22 mouse cellular contexts compared by ENCODE assay signal in the genomic region with DNA sequence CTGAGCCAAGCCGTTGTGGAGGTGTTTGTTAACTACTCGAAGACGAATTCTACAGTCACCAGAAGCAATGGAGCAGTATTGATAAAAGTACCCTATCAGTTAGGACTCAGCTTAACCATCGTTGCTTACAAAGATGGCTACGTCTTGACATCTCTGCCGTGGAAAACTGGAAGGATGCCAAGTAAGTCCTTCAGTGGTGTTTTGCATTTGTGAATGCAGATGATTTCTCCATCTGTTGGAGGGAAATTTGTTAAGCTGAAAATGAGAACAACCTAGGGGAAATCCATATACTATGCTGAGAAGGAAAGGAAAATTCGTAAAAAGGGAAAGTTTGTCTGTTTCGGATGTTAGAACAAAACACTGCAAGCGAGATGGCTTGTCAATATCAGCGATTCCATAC. TPM values are rescaled to one million over a fixed set of nuclear protein-coding genes. Genes with fewer than 3 reads are reported as not detected.
DNase-seq lines count a peak whose midpoint lies in the region; ATAC-seq and TF ChIP-seq lines count a peak whose summit lies in the region.
"Had no signal": no experiment of that assay in that cellular context is flagged by ENCODE, and none has a peak within 500 bp of the region (broad histone marks: within the 10 kb centered on the region; RNA-seq: fewer than 3 reads in every experiment).

No protein-coding gene starts in this region.

- H3K9ac ChIP-seq in forebrain, embryonic 14.5 days (ENCODE audit: low read length), result no peak overlapping the region
- H3K9ac ChIP-seq in forebrain, embryonic 12.5 days, result no peak overlapping the region
- no peak overlapping the region for H3K9ac ChIP-seq in CH12.LX (ENCODE audit: insufficient read depth, low read depth)
- H3K9ac ChIP-seq: hindbrain, embryonic 12.5 days; hindbrain, embryonic 15.5 days had no signal

- TF ChIP-seq POLR2A in CH12.LX (IDR thresholded peaks at IDR 0.05; ENCODE audit: low read depth, low read length), result no peak
- no peak for TF ChIP-seq POLR2A in brain, embryonic 14.5 days (IDR thresholded peaks at IDR 0.05; ENCODE audit: borderline replicate concordance, extremely low read depth, insufficient read depth, insufficient read length, poor library complexity, severe bottlenecking)
- TF ChIP-seq POLR2A in olfactory bulb, adult 2 months (IDR thresholded peaks at IDR 0.05; ENCODE audit: insufficient read depth, low read depth, low read length), result no peak

- no peaks in the 10 kb centered on the region for H3K79me2 ChIP-seq in CH12.LX (replicated peaks; ENCODE audit: control insufficient read depth, extremely low read depth, insufficient read depth, poor library complexity, severe bottlenecking)

- H3K27ac ChIP-seq in forebrain, embryonic 14.5 days (ENCODE audit: low read depth, low read length), result no peak overlapping the region
- H3K27ac ChIP-seq in forebrain, embryonic 12.5 days, result no peak overlapping the region
- H3K27ac ChIP-seq in CH12.LX (ENCODE audit: insufficient read depth, low read depth), result no peak overlapping the region
- peak overlapping the region; percentile 56; the same call in 1 of the 2 replicates for H3K27ac ChIP-seq in olfactory bulb, adult 2 months (ENCODE audit: insufficient read depth, low read depth, low read length)
- H3K27ac ChIP-seq: gastrocnemius, adult 2 months; hindbrain, embryonic 12.5 days; hindbrain, embryonic 15.5 days had no signal

- in situ Hi-C loops in CH12.LX (cut with MboI; ENCODE audit: low pct_ligation_motif_present, low pct_unique_long_range_greater_than_20kb, low sequenced_read_pairs), result no loop called here

- no peaks in the 10 kb centered on the region for H3K27me3 ChIP-seq in forebrain, embryonic 14.5 days (replicated peaks; ENCODE audit: control insufficient read depth, insufficient read depth, low read length)
- H3K27me3 ChIP-seq in forebrain, embryonic 12.5 days, result no peaks in the 10 kb centered on the region
- H3K27me3 ChIP-seq in CH12.LX (replicated peaks), result no peaks in the 10 kb centered on the region
- H3K27me3 ChIP-seq: hindbrain, embryonic 12.5 days; hindbrain, embryonic 15.5 days had no signal

- no peaks in the 10 kb centered on the region for H3K9me3 ChIP-seq in forebrain, embryonic 14.5 days (replicated peaks; ENCODE audit: control insufficient read depth, low read length)
- H3K9me3 ChIP-seq in forebrain, embryonic 12.5 days, result no peaks in the 10 kb centered on the region
- no peaks in the 10 kb centered on the region for H3K9me3 ChIP-seq in CH12.LX (replicated peaks; ENCODE audit: low read length)
- H3K9me3 ChIP-seq: hindbrain, embryonic 12.5 days; hindbrain, embryonic 15.5 days had no signal

- no peaks in the 10 kb centered on the region for H3K4me1 ChIP-seq in forebrain, embryonic 14.5 days (ENCODE audit: control insufficient read depth, insufficient read depth, low read length)
- H3K4me1 ChIP-seq in forebrain, embryonic 12.5 days, result no peaks in the 10 kb centered on the region
- peaks cover 11 to 38% of the 10 kb centered on the region in 2 experiments; a peak in 3 of 4 replicates for H3K4me1 ChIP-seq in CH12.LX (ENCODE audit: control insufficient read depth in 1 of 2, insufficient read depth in 2 of 2)
- H3K4me1 ChIP-seq in olfactory bulb, adult 2 months (ENCODE audit: control insufficient read depth, insufficient read depth, low read length), result peaks cover 3% of the 10 kb centered on the region; the same call in 1 of the 2 replicates
- H3K4me1 ChIP-seq: hindbrain, embryonic 12.5 days; hindbrain, embryonic 15.5 days had no signal

- peak; percentile 58 for DNase-seq in forebrain, embryonic 14.5 days (ENCODE audit: low spot score)
- peak; percentile 21 for DNase-seq in CH12.LX (ENCODE audit: extremely low read depth)
- DNase-seq in brain, embryonic 14.5 days (ENCODE audit: low read depth), result peak; percentile 62
- no peak for DNase-seq in embryo, embryonic 10 days (ENCODE audit: low spot score)
- no peak for DNase-seq in kidney, adult 8-10 months
- DNase-seq: adrenal gland, adult 2 months; adrenal gland, postnatal 14 days; B cell, adult 2 months; cerebellum, adult 2 months; cerebellum, adult 9-11 months; cerebellum, postnatal 36 days; gastrocnemius, adult 2 months; gastrocnemius, postnatal 14 days; heart, adult 11 months; kidney, adult 2 months had no signal

- ATAC-seq in forebrain, embryonic 14.5 days, result peak; percentile 42; the same call in 1 of the 2 replicates
- ATAC-seq in forebrain, embryonic 12.5 days (ENCODE audit: low FRiP score), result no peak
- ATAC-seq: intestine, postnatal 0 days had no signal

- no peak for TF ChIP-seq RAD21 in CH12.LX (IDR thresholded peaks at IDR 0.05; ENCODE audit: low read depth, low read length)

- WGBS in forebrain, embryonic 14.5 days, result 82% methylated on average over 10 of the region's 10 CpGs
- 88% methylated on average over 10 of the region's 10 CpGs for WGBS in forebrain, embryonic 12.5 days
- 51% methylated on average over 10 of the region's 10 CpGs for WGBS in olfactory bulb, adult 2 months

- no peak overlapping the region for H3K4me3 ChIP-seq in forebrain, embryonic 14.5 days (ENCODE audit: low read depth, low read length)
- H3K4me3 ChIP-seq in forebrain, embryonic 12.5 days (replicated peaks), result no peak overlapping the region
- no peak overlapping the region for H3K4me3 ChIP-seq in CH12.LX (replicated peaks in 1 of 3; ENCODE audit: low read depth in 2 of 3, low read length in 2 of 3, poor library complexity in 1 of 3)
- no peak overlapping the region for H3K4me3 ChIP-seq in olfactory bulb, adult 2 months (ENCODE audit: insufficient read depth, low read depth, low read length)
- H3K4me3 ChIP-seq: gastrocnemius, adult 2 months; hindbrain, embryonic 12.5 days; hindbrain, embryonic 15.5 days had no signal

- TF ChIP-seq CTCF in CH12.LX (conservative IDR thresholded peaks at IDR 0.05 in 1 of 2, IDR thresholded peaks at IDR 0.05 in 1 of 2; ENCODE audit: low read depth in 2 of 2, low read length in 2 of 2), result no peak
- TF ChIP-seq CTCF in brain, embryonic 14.5 days (IDR thresholded peaks at IDR 0.05; ENCODE audit: borderline replicate concordance, extremely low read depth, insufficient read depth, insufficient read length), result no peak
- TF ChIP-seq CTCF in olfactory bulb, adult 2 months (IDR thresholded peaks at IDR 0.05; ENCODE audit: insufficient read depth, low read depth, low read length), result no peak

- TF ChIP-seq EP300 in CH12.LX (IDR thresholded peaks at IDR 0.05; ENCODE audit: low read length), result peak; percentile 49; the same call in 1 of the 2 replicates

- dilution Hi-C loops in CH12.LX (cut with MboI; ENCODE audit: extremely low pct_ligation_motif_present, extremely low pct_unique_long_range_greater_than_20kb, low sequenced_read_pairs), result no loop called here

- H3K4me2 ChIP-seq in forebrain, embryonic 14.5 days (ENCODE audit: low read length), result no peak overlapping the region
- H3K4me2 ChIP-seq in forebrain, embryonic 12.5 days, result no peak overlapping the region
- H3K4me2 ChIP-seq in CH12.LX (ENCODE audit: insufficient read depth, low read depth, poor library complexity, severe bottlenecking), result peak overlapping the region; percentile 29; the same call in 1 of the 2 replicates
- H3K4me2 ChIP-seq: heart, embryonic 11.5 days; hindbrain, embryonic 12.5 days; hindbrain, embryonic 15.5 days had no signal

- H3K36me3 ChIP-seq in forebrain, embryonic 14.5 days (ENCODE audit: control insufficient read depth, insufficient read depth, low read length), result 0 out of 2 replicates have a peak, but pooled peaks cover 4% of the 10 kb centered on the region
- peaks cover 20% of the 10 kb centered on the region for H3K36me3 ChIP-seq in forebrain, embryonic 12.5 days (replicated peaks)
- H3K36me3 ChIP-seq in CH12.LX (replicated peaks in 1 of 2; ENCODE audit: control insufficient read depth in 1 of 2, insufficient read depth in 1 of 2, low read length in 1 of 2), result no peaks in the 10 kb centered on the region

TF ChIP-seq in CH12.LX, 34 proteins besides CTCF, POLR2A, EP300 and RAD21 (continues in another document):
- TF ChIP-seq USF1 (IDR thresholded peaks at IDR 0.05; ENCODE audit: low read depth, low read length) (no peak), E2F4 (IDR thresholded peaks at IDR 0.05; ENCODE audit: insufficient replicate concordance, low read depth, low read length) (no peak), POLR2AphosphoS2 (IDR thresholded peaks at IDR 0.05; ENCODE audit: low read depth, low read length) (no peak), ZMIZ1 (IDR thresholded peaks at IDR 0.05; ENCODE audit: low read depth, low read length) (no peak), ETS1 (conservative IDR thresholded peaks at IDR 0.05; ENCODE audit: low read depth, low read length) (peak; percentile 49), ZNF384 (IDR thresholded peaks at IDR 0.05; ENCODE audit: low read depth, low read length) (no peak), MAZ (IDR thresholded peaks at IDR 0.05; ENCODE audit: low read depth, low read length) (no peak), MEF2A (IDR thresholded peaks at IDR 0.05; ENCODE audit: borderline replicate concordance, low read depth, low read length) (0 out of 2 replicates have a peak, but pooled peaks have one; percentile 14), CHD1 (IDR thresholded peaks at IDR 0.05; ENCODE audit: low read depth, low read length) (no peak), MAFK (IDR thresholded peaks at IDR 0.05; ENCODE audit: insufficient replicate concordance, low read length) (no peak), KAT2A (IDR thresholded peaks at IDR 0.05; ENCODE audit: insufficient replicate concordance, low read length) (no peak), PAX5 (IDR thresholded peaks at IDR 0.05; ENCODE audit: low read length) (no peak), MYC (IDR thresholded peaks at IDR 0.05; ENCODE audit: low read depth, low read length) (no peak), GABPA (IDR thresholded peaks at IDR 0.05; ENCODE audit: insufficient replicate concordance, low read depth, low read length) (no peak), RCOR1 (conservative IDR thresholded peaks at IDR 0.05; ENCODE audit: low read depth, low read length) (no peak), TBP (conservative IDR thresholded peaks at IDR 0.05; ENCODE audit: low read depth, low read length) (no peak), BHLHE40 (IDR thresholded peaks at IDR 0.05; ENCODE audit: low read depth, low read length) (peak; percentile 48), CHD2 (IDR thresholded peaks at IDR 0.05; ENCODE audit: low read length) (no peak), SIN3A (IDR thresholded peaks at IDR 0.05; ENCODE audit: low read length) (no peak), NRF1 (IDR thresholded peaks at IDR 0.05; ENCODE audit: low read depth, low read length) (no peak)

RNA-seq across cellular contexts. Expression of gene Fam171b, which starts 41.0 kb away (rescaled TPM):
- polyA plus RNA-seq in forebrain, embryonic 14.5 days (2014; fragmentation: Nextera tagmentation; extraction: Ambion mirVana), result 55.9 and 66.5 TPM in 2 replicates
- 57.9 and 68.7 TPM in 2 replicates for polyA plus RNA-seq in forebrain, embryonic 12.5 days (2016; fragmentation: Nextera tagmentation; extraction: Ambion mirVana)
- total RNA-seq in CH12.LX (2012; rRNA removed), result 0.80 and 2.1 TPM in 2 replicates
- 0.69 and 0.72 TPM in 2 replicates for total RNA-seq in CH12.LX (2014; rRNA removed)
- polyA plus RNA-seq in CH12.LX (2012; ENCODE audit: insufficient read length, low read depth), result 0.76 and 0.77 TPM in 2 replicates
- 37.4 and 49.8 TPM in 2 replicates for polyA plus RNA-seq in brain, embryonic 14.5 days (2012; rRNA removed)
- 72.0 and 217 TPM in 2 replicates for polyA plus RNA-seq in olfactory bulb, adult 2 months (2012; ENCODE audit: insufficient read depth, insufficient read length, low replicate concordance, missing spikeins)
- total RNA-seq: MEL had no signal

Comparison
In these comparisons a context has a peak if more than half of its experiments do, and no peak if none do; other contexts are left out.
1. DNase-seq: peak in forebrain, embryonic 14.5 days (single experiment), CH12.LX (single experiment) and brain, embryonic 14.5 days (single experiment); none in embryo, embryonic 10 days (single experiment) and kidney, adult 8-10 months (0 of 2).
2. RNA of gene Fam171b, which starts 41.0 kb away (polyA plus RNA-seq): 72.0 to 217 TPM in olfactory bulb, adult 2 months, 57.9 to 68.7 TPM in forebrain, embryonic 12.5 days, 55.9 to 66.5 TPM in forebrain, embryonic 14.5 days and 37.4 to 49.8 TPM in brain, embryonic 14.5 days; 0.76 to 0.77 TPM in CH12.LX; every median in the first group is over 10 times any median in the second.